Mouse (Mus musculus) embryonic facial prominence, embryonic 14.5 days (tissue): ENCODE data around the gene Zfp507. TPM values are rescaled to one million over a fixed set of nuclear protein-coding genes. Genes with fewer than 3 reads are reported as not detected.

Source experiments
- ATAC-seq: fragments of 200-750 bp; cut with Nextera tagmentation; 2 replicates; pipeline ENCODE4 v1.8.0; 2017; ENCODE audit warnings: low read depth, moderate number of reproducible peaks, moderate TSS enrichment
- DNase-seq: peaks from one replicate; pipeline ENCODE4 v3.0.0-alpha.2; 2015; ENCODE audit warnings: low spot score
- H3K27ac ChIP-seq: fragments of 300-500 bp; sonication (generic); replicated peaks from 2 replicates; pipeline ENCODE4 v1.5.1; 2014; ENCODE audit warnings: low read depth, mild to moderate bottlenecking, low read length, moderate library complexity
- H3K27me3 ChIP-seq: fragments of 300-500 bp; sonication (generic); replicated peaks from 2 replicates; pipeline ENCODE4 v1.6.1; 2014; ENCODE audit warnings: low read length; ENCODE audit not compliant: control insufficient read depth, insufficient read depth
- H3K36me3 ChIP-seq: fragments of 300-500 bp; sonication (generic); 2 replicates; pipeline ENCODE4 v1.6.1; 2014; ENCODE audit warnings: low read length, mixed read lengths; ENCODE audit not compliant: control insufficient read depth, insufficient read depth
- H3K4me1 ChIP-seq: fragments of 300-500 bp; sonication (generic); 2 replicates; pipeline ENCODE4 v1.6.1; 2014; ENCODE audit warnings: antibody characterized with exemption, low read length; ENCODE audit not compliant: control insufficient read depth, insufficient read depth
- H3K4me2 ChIP-seq: fragments of 300-500 bp; sonication (generic); 2 replicates; pipeline ENCODE4 v1.6.1; 2014; ENCODE audit warnings: low read depth, mild to moderate bottlenecking, low read length, moderate library complexity, mixed read lengths
- H3K4me3 ChIP-seq: fragments of 300-500 bp; sonication (generic); 2 replicates; pipeline ENCODE4 v1.5.1; 2014; ENCODE audit warnings: low read depth, mild to moderate bottlenecking, low read length
- H3K9ac ChIP-seq: fragments of 300-500 bp; sonication (generic); 2 replicates; pipeline ENCODE4 v1.6.1; 2014; ENCODE audit warnings: low read depth, mild to moderate bottlenecking, low read length, moderate library complexity, mixed read lengths
- H3K9me3 ChIP-seq: fragments of 300-500 bp; sonication (generic); 2 replicates; pipeline ENCODE4 v1.6.1; 2016; ENCODE audit warnings: low read length; ENCODE audit not compliant: control insufficient read depth
- WGBS: fragments of 180-500 bp; shearing (Covaris S2); extraction: QIAGEN DNeasy Blood & Tissue Kit; methylation state at CpG from one replicate; pipeline ENCODE4 v1.1.7; 2014; 5-methylcytosine and 5-hydroxymethylcytosine counted together
- polyA plus RNA-seq: library from polyadenylated mRNA; unstranded; fragments of >200 nt; fragmentation: Nextera tagmentation; extraction: Ambion mirVana; gene quantifications from 2 replicates; pipeline ENCODE4 v1.2.1, GENCODE M21; 2014

Zfp507 gene
- polyA plus RNA-seq, 1 experiment from 2014 or later = 17.8 TPM

DNA sequence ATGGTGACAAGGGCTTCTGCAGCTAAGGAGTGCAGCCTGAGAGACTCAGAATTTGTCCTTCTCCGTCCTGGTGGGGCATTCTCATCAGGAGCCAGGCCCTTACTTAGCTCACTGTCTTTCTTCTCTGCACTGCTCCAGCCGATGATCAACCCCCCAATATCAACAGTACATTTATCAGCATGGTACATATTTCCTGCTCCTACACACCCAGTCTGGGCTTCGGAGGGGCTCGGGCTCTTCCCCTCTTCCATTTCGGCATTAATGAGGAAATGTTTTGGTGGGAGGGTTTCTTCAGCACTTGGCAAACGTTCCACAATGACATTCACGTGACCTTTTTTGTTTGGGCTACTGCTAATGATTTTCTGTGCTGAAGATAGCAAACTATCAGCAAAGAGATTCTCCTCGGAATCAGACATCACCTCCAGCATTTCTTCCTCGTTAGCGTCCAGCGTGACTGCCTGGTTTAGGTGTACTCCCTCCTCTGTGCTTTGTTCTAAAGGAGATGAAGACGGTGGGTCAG, 8.6 kb downstream of the Zfp507 start:
- no peak for DNase-seq
- H3K36me3 ChIP-seq = peaks cover 92% of the 10 kb centered on the region

DNA sequence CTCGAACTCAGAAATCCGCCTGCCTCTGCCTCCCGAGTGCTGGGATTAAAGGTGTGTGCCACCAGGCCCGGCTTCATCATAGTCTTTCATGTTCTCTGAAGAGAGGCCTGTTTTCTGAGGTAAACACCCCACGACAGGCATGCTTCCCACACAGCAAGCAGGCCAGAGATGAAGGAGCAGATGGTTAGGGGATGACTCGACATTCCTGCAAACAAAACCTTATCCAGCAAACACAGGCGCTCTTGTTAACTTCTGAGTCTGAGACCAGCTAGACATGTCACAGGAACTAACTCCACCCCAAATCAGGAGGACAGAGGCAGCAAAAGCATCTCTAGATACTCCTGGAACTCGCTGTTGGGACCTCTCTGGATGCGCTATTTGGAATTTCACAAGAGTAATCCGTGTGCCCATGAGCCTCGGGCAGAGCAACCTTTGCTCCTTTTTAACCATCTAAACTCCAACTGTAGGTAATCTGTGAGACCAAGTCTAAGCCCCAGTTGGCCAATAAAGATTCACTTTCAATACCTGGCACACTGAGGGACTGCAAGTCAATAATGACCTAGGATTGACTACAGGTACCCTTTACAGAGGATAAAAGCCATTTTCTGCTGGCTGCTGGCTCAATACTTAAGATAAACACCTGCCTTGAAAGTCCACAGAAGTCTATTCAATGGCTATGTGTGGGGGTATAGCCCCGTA, 10.5 kb downstream of the Zfp507 start:
- DNase-seq = no peak
- no peaks in the 10 kb centered on the region for H3K9me3 ChIP-seq
- H3K4me3 ChIP-seq = no peak overlapping the region
- H3K9ac ChIP-seq = no peak overlapping the region
- no peak for ATAC-seq
- no peaks in the 10 kb centered on the region for H3K27me3 ChIP-seq
- no peaks in the 10 kb centered on the region for H3K4me1 ChIP-seq
- 86% methylated on average over 12 of the region's 12 CpGs for WGBS
- no peak overlapping the region for H3K4me2 ChIP-seq
- no peak overlapping the region for H3K27ac ChIP-seq
- H3K36me3 ChIP-seq = peaks cover 92% of the 10 kb centered on the region

More for the DNA sequence above, 8.6 kb downstream of the Zfp507 start:
- no peak for ATAC-seq
- 88% methylated on average over 12 of the region's 12 CpGs for WGBS
- H3K27ac ChIP-seq = no peak overlapping the region
- H3K27me3 ChIP-seq = no peaks in the 10 kb centered on the region
- H3K9ac ChIP-seq = no peak overlapping the region
- H3K4me2 ChIP-seq = no peak overlapping the region
- H3K9me3 ChIP-seq = no peaks in the 10 kb centered on the region
- no peak overlapping the region for H3K4me3 ChIP-seq
- H3K4me1 ChIP-seq = no peaks in the 10 kb centered on the region

DNA sequence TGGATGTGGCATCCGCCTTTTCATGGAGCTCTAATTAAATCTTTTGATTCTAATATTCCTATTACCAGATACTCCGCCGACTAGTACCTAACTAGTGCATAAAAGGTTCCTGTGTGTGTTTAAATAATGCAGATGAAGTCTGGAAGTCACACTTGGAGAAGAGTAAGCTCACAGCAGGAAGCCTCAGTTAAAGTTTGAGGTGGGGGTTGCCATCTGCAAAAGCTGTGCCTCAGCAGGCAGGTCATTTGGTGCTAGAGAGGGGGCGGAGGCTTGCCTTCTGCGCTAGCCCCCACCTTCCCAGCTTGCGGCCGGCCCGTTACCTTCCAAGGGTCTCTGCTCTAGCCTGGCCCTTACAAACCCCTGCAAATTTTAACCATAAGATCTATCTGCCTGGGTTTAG, 11.9 kb downstream of the Zfp507 start:
- ATAC-seq (no peak), DNase-seq (no peak)
- Histone ChIP-seq H3K27ac (no peak overlapping the region), H3K27me3 (no peaks in the 10 kb centered on the region), H3K36me3 (peaks cover 92% of the 10 kb centered on the region), H3K4me2 (no peak overlapping the region), H3K4me3 (no peak overlapping the region), H3K9ac (no peak overlapping the region), H3K9me3 (no peaks in the 10 kb centered on the region), H3K4me1 (no peaks in the 10 kb centered on the region)
- 68% methylated on average over 8 of the region's 8 CpGs for WGBS

DNA sequence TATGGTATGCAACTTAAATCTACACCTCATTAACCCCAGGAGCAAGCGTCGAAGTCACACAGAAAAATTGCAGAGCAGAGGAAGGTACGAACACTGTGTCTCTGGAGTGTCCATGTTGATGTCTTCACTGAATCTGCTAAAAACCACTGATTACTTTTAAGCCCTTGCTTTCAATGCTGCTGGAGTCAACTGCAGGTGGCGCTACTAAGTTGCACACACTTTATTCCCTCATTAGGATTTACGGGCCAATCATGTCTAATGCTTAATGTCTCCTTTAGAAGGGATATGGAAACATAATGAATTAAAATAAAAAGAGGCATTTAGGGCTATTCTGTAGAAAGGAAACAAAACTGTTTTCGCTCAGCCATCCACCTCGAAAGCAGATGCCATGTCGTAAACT, 12.6 kb downstream of the Zfp507 start:
- Histone ChIP-seq H3K9ac (no peak overlapping the region), H3K4me1 (no peaks in the 10 kb centered on the region), H3K4me2 (no peak overlapping the region), H3K27ac (no peak overlapping the region), H3K4me3 (no peak overlapping the region), H3K36me3 (peaks cover 92% of the 10 kb centered on the region), H3K27me3 (no peaks in the 10 kb centered on the region), H3K9me3 (no peaks in the 10 kb centered on the region)
- no peak for ATAC-seq
- DNase-seq = no peak
- WGBS = 87% methylated on average over 8 of the region's 8 CpGs

DNA sequence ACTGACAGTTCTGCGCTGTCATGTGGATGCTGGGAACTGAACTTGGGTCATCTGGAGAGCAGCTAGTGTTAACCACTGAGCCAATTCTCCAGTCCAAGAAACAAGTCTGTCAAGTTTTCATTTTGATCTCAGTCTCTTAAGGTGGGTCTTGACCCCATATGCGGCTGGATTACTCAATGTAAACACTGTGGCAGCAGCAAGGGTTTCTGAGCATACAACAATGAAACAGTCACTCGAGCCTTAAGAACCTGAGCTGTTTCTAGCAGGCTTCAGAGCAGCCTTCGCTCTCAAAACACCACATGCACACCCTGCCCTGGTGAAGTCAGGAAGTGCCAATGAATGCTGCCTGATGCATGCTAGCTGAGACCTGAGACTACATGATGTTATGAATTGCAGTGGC, 17.2 kb downstream of the Zfp507 start:
- WGBS = 70% methylated on average over 4 of the region's 4 CpGs

DNA sequence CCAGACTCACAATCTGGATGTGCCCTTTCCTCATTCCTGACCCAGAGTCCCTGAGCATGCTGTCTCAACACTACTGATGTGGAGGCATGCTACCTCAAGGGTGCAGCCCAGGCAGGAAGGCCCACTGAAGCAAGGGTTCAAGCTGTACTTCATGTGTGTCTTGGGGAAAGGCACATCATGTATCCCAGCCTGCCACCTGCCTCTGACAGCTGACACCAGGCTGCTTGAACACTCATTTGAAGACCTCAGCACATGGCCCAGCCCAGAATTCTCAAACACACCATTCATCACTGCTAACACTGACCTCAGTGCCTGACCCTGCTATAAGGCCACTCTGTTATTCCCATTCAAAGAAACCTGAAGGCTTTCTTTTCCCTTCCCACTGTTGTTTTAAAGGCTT, 20.6 kb downstream of the Zfp507 start:
- Histone ChIP-seq H3K36me3 (peaks cover 80% of the 10 kb centered on the region), H3K4me3 (no peak overlapping the region), H3K9me3 (no peaks in the 10 kb centered on the region), H3K27ac (no peak overlapping the region), H3K9ac (no peak overlapping the region), H3K27me3 (no peaks in the 10 kb centered on the region), H3K4me1 (no peaks in the 10 kb centered on the region), H3K4me2 (no peak overlapping the region)
- DNase-seq (no peak), ATAC-seq (no peak)

More for the DNA sequence above, 17.2 kb downstream of the Zfp507 start:
- no peak overlapping the region for H3K9ac ChIP-seq
- ATAC-seq (no peak), DNase-seq (peak; percentile 12)
- no peaks in the 10 kb centered on the region for H3K4me1 ChIP-seq
- H3K27ac ChIP-seq = no peak overlapping the region
- H3K9me3 ChIP-seq = no peaks in the 10 kb centered on the region
- no peak overlapping the region for H3K4me3 ChIP-seq
- no peaks in the 10 kb centered on the region for H3K27me3 ChIP-seq
- peaks cover 83% of the 10 kb centered on the region for H3K36me3 ChIP-seq
- no peak overlapping the region for H3K4me2 ChIP-seq

DNA sequence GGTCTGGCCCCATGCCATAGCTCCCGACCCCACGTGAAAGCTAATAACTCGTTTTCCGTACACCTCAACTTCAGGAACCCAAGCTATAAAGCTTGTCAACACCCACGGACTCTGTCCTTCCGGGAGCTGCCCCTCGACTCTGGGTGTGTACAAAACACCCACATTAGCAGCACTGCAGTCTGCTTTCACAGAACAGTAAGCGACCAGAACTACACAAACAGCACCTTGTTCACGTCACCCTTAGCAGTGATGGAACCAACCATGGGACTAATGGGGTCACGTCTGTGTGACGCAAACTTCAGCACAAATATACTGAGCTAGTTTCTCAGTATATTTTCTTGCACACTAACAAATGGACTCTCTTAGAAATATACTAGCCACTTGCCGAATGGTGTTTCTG, 28.7 kb downstream of the Zfp507 start:
- Histone ChIP-seq H3K4me3 (no peak overlapping the region), H3K27ac (no peak overlapping the region), H3K4me2 (no peak overlapping the region), H3K36me3 (peaks cover 69% of the 10 kb centered on the region), H3K4me1 (no peaks in the 10 kb centered on the region), H3K9ac (no peak overlapping the region), H3K9me3 (no peaks in the 10 kb centered on the region), H3K27me3 (no peaks in the 10 kb centered on the region)
- WGBS = 94% methylated on average over 12 of the region's 12 CpGs
- no peak for DNase-seq
- no peak for ATAC-seq

DNA sequence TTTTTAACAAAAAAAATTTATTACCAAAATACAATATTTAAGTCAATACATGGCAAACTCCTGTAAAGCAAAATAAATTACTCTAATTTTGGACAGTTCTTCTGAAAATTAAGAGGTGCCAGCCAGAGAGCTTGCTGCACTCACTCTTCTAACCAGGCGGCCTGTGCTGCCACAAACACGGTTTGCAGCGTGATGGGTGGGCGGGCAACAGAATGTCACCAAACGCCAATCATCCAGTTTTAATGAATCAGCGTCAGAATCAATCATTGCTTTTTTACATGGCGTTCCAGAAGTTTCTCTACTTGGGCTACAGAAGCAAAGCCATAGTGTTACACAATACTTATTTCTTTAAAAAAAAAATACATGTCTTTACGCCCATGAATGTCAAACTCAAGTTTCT, 30.5 kb downstream of the Zfp507 start:
- Histone ChIP-seq H3K36me3 (peaks cover 52% of the 10 kb centered on the region), H3K4me3 (no peak overlapping the region), H3K27me3 (no peaks in the 10 kb centered on the region), H3K9me3 (no peaks in the 10 kb centered on the region), H3K27ac (no peak overlapping the region), H3K9ac (no peak overlapping the region), H3K4me1 (no peaks in the 10 kb centered on the region), H3K4me2 (no peak overlapping the region)
- no peak for ATAC-seq
- no peak for DNase-seq
- WGBS = 94% methylated on average over 8 of the region's 8 CpGs

DNA sequence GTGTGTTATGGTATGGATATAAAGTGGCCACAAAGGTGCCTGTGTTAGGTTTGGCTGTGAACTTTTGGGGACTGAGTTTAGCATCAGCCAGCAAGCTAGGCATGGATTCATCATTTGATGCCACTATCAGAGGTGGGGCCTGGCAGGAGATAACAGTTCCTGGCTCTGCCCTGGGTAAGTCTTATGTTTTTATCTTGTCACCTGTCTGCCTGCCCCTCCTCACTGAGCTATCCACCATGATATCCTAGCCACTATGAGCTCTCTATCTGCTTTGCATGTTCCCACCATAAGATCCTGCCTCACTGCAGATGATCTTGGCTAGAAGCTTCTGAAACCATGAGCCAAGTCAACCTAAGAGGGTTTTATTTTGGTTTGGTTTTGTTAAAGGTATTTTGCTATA, 31.7 kb downstream of the Zfp507 start:
- Histone ChIP-seq H3K9ac (no peak overlapping the region), H3K27me3 (no peaks in the 10 kb centered on the region), H3K4me2 (no peak overlapping the region), H3K9me3 (no peaks in the 10 kb centered on the region), H3K4me1 (no peaks in the 10 kb centered on the region), H3K4me3 (no peak overlapping the region), H3K27ac (no peak overlapping the region), H3K36me3 (peaks cover 43% of the 10 kb centered on the region)
- DNase-seq (no peak), ATAC-seq (no peak)
